9 mouse cellular contexts compared by ENCODE assay signal in genomic region chr16:17647156-17647555, GRCm38 (mm10). TPM values are rescaled to one million over a fixed set of nuclear protein-coding genes. Genes with fewer than 3 reads are reported as not detected.
A peak's percentile ranks its signal among the peaks of the same experiment; 100 is the strongest.
DNase-seq lines count a peak whose midpoint lies in the region; ATAC-seq lines count a peak whose summit lies in the region.
"Had no signal": no experiment of that assay in that cellular context is flagged by ENCODE, and none has a peak within 500 bp of the region (broad histone marks: within the 10 kb centered on the region; RNA-seq: fewer than 3 reads in every experiment).

No protein-coding gene starts in this region.

- H3K4me1 ChIP-seq in lung, embryonic 16.5 days (replicated peaks; ENCODE audit: control insufficient read depth, insufficient read depth, low read length), result peaks cover 9% of the 10 kb centered on the region
- peaks cover 13% of the 10 kb centered on the region for H3K4me1 ChIP-seq in forebrain, embryonic 12.5 days
- H3K4me1 ChIP-seq in limb, embryonic 11.5 days (ENCODE audit: control insufficient read depth, insufficient read depth, low read length), result peaks cover 5% of the 10 kb centered on the region; the same call in 1 of the 2 replicates
- H3K4me1 ChIP-seq in neural tube, embryonic 15.5 days, result peaks cover 17% of the 10 kb centered on the region

- no peaks in the 10 kb centered on the region for H3K27me3 ChIP-seq in lung, embryonic 16.5 days (ENCODE audit: control insufficient read depth, insufficient read depth, low read depth, low read length)
- no peaks in the 10 kb centered on the region for H3K27me3 ChIP-seq in forebrain, embryonic 12.5 days
- no peaks in the 10 kb centered on the region for H3K27me3 ChIP-seq in limb, embryonic 11.5 days (ENCODE audit: control insufficient read depth, insufficient read depth, low read length)
- H3K27me3 ChIP-seq in neural tube, embryonic 15.5 days (replicated peaks), result no peaks in the 10 kb centered on the region

- peak overlapping the region; percentile 58; the same call in 1 of the 2 replicates for H3K4me3 ChIP-seq in lung, embryonic 16.5 days (ENCODE audit: low read length)
- H3K4me3 ChIP-seq in forebrain, embryonic 12.5 days (replicated peaks), result peak overlapping the region; percentile 59
- H3K4me3 ChIP-seq in limb, embryonic 11.5 days (ENCODE audit: low read depth, low read length), result peak overlapping the region; percentile 47; the same call in 1 of the 2 replicates
- peak overlapping the region; percentile 72 for H3K4me3 ChIP-seq in neural tube, embryonic 15.5 days (replicated peaks)

- no peak for DNase-seq in lung, postnatal 4 days
- no peak for DNase-seq in limb, embryonic 11.5 days (ENCODE audit: low spot score)
- DNase-seq in gastrocnemius, postnatal 25 days, result no peak
- no peak for DNase-seq in MN1 (ENCODE audit: low spot score)

- no peak for ATAC-seq in lung, embryonic 16.5 days (ENCODE audit: low read depth)
- no peak for ATAC-seq in forebrain, embryonic 12.5 days (ENCODE audit: low FRiP score)
- ATAC-seq in limb, embryonic 11.5 days (ENCODE audit: insufficient number of reproducible peaks, low FRiP score, low TSS enrichment, low read depth), result no peak
- ATAC-seq in neural tube, embryonic 15.5 days (ENCODE audit: low FRiP score), result peak; percentile 16; the same call in 1 of the 2 replicates
- ATAC-seq in monocyte, adult 5-6 weeks (replicated peaks; ENCODE audit: insufficient number of reproducible peaks, low FRiP score, low TSS enrichment, poor library complexity, severe bottlenecking), result no peak

- H3K9me3 ChIP-seq in lung, embryonic 16.5 days (ENCODE audit: control insufficient read depth, low read length), result no peaks in the 10 kb centered on the region
- no peaks in the 10 kb centered on the region for H3K9me3 ChIP-seq in forebrain, embryonic 12.5 days
- no peaks in the 10 kb centered on the region for H3K9me3 ChIP-seq in limb, embryonic 11.5 days (ENCODE audit: control insufficient read depth, low read length)
- H3K9me3 ChIP-seq in neural tube, embryonic 15.5 days (replicated peaks), result no peaks in the 10 kb centered on the region

- H3K4me2 ChIP-seq in lung, embryonic 16.5 days (ENCODE audit: low read depth, low read length), result peak overlapping the region; percentile 94
- peak overlapping the region; percentile 95 for H3K4me2 ChIP-seq in forebrain, embryonic 12.5 days
- H3K4me2 ChIP-seq in limb, embryonic 11.5 days (ENCODE audit: low read depth, severe bottlenecking), result peak overlapping the region; percentile 88
- H3K4me2 ChIP-seq in neural tube, embryonic 15.5 days, result peak overlapping the region; percentile 87

- no peak overlapping the region for H3K27ac ChIP-seq in lung, embryonic 16.5 days (ENCODE audit: low read length)
- no peak overlapping the region for H3K27ac ChIP-seq in forebrain, embryonic 12.5 days
- no peak overlapping the region for H3K27ac ChIP-seq in limb, embryonic 11.5 days (replicated peaks; ENCODE audit: low read depth, low read length)
- no peak overlapping the region for H3K27ac ChIP-seq in neural tube, embryonic 15.5 days (replicated peaks)

- H3K9ac ChIP-seq in lung, embryonic 16.5 days (ENCODE audit: low read length), result peak overlapping the region; percentile 72; the same call in 1 of the 2 replicates
- peak overlapping the region; percentile 69; the same call in 1 of the 2 replicates for H3K9ac ChIP-seq in forebrain, embryonic 12.5 days
- H3K9ac ChIP-seq in limb, embryonic 11.5 days (ENCODE audit: low read length), result no peak overlapping the region
- H3K9ac ChIP-seq in neural tube, embryonic 15.5 days (replicated peaks), result peak overlapping the region; percentile 70; the same call in 1 of the 2 replicates

- 21% methylated on average over 1 of the region's 1 CpGs for WGBS in lung, embryonic 16.5 days
- 19% methylated on average over 1 of the region's 1 CpGs for WGBS in forebrain, embryonic 12.5 days
- 26% methylated on average over 1 of the region's 1 CpGs for WGBS in limb, embryonic 11.5 days
- WGBS in neural tube, embryonic 15.5 days, result 21% methylated on average over 1 of the region's 1 CpGs

- H3K36me3 ChIP-seq in lung, embryonic 16.5 days (ENCODE audit: control insufficient read depth, insufficient read depth, low read length), result peaks cover 19% of the 10 kb centered on the region
- H3K36me3 ChIP-seq in forebrain, embryonic 12.5 days (replicated peaks), result peaks cover 53% of the 10 kb centered on the region
- peaks cover 14% of the 10 kb centered on the region for H3K36me3 ChIP-seq in limb, embryonic 11.5 days (ENCODE audit: control insufficient read depth, insufficient read depth, low read length)
- peaks cover 44% of the 10 kb centered on the region for H3K36me3 ChIP-seq in neural tube, embryonic 15.5 days

RNA-seq across cellular contexts. Expression of gene Ccdc74a, which starts 0.9 kb away (rescaled TPM):
- polyA plus RNA-seq in lung, embryonic 16.5 days (2015; fragmentation: Nextera tagmentation; extraction: Ambion mirVana), result 8.8 and 9.1 TPM in 2 replicates
- 5.8 and 6.3 TPM in 2 replicates for polyA plus RNA-seq in forebrain, embryonic 12.5 days (2016; fragmentation: Nextera tagmentation; extraction: Ambion mirVana)
- 5.7 TPM in 2 replicates for polyA plus RNA-seq in limb, embryonic 11.5 days (2014; fragmentation: Nextera tagmentation; extraction: Ambion mirVana)
- 13.7 and 14.0 TPM in 2 replicates for polyA plus RNA-seq in neural tube, embryonic 15.5 days (2015; fragmentation: Nextera tagmentation; extraction: Ambion mirVana)
- 1 to 10 TPM in 1 of 2 experiments, under 1 TPM in 1; 0.77 to 1.6 TPM for total RNA-seq in gastrocnemius, postnatal 25 days (2021)
- not detected in 3 replicates for total RNA-seq in monocyte, adult 5-6 weeks (2017)
- total RNA-seq: liver, adult 2 months had no signal
- polyA plus RNA-seq: liver, adult 2 months had no signal

RNA-seq across cellular contexts. Expression of gene Smpd4, which starts 28.0 kb away (rescaled TPM):
- 33.2 and 34.3 TPM in 2 replicates for polyA plus RNA-seq in lung, embryonic 16.5 days (2015; fragmentation: Nextera tagmentation; extraction: Ambion mirVana)
- polyA plus RNA-seq in forebrain, embryonic 12.5 days (2016; fragmentation: Nextera tagmentation; extraction: Ambion mirVana), result 43.6 and 52.8 TPM in 2 replicates
- 67.9 and 71.1 TPM in 2 replicates for polyA plus RNA-seq in limb, embryonic 11.5 days (2014; fragmentation: Nextera tagmentation; extraction: Ambion mirVana)
- polyA plus RNA-seq in neural tube, embryonic 15.5 days (2015; fragmentation: Nextera tagmentation; extraction: Ambion mirVana), result 25.8 and 28.8 TPM in 2 replicates
- 1 to 10 TPM; 7.5 to 9.0 TPM for total RNA-seq in gastrocnemius, postnatal 25 days (2021)
- total RNA-seq in monocyte, adult 5-6 weeks (2017), result 10.3 to 29.4 TPM (median 12.7 TPM) in 3 replicates
